Mouse (Mus musculus) midbrain, embryonic 14.5 days (tissue): Measurements from ENCODE around the gene Rora. TPM values are rescaled to one million over a fixed set of nuclear protein-coding genes. Genes with fewer than 3 reads are reported as not detected.

Experiments
- ATAC-seq: fragments of 200-750 bp; cut with Nextera tagmentation; 2 replicates; pipeline ENCODE4 v1.8.0; 2017; ENCODE audit warnings: moderate number of reproducible peaks, moderate library complexity; ENCODE audit not compliant: low FRiP score, low TSS enrichment
- DNase-seq: peaks from one replicate; pipeline ENCODE4 v3.0.0-alpha.2; 2015
- H3K27ac ChIP-seq: fragments of 300-500 bp; sonication (generic); replicated peaks from 2 replicates; pipeline ENCODE4 v1.5.1; 2014; ENCODE audit warnings: mild to moderate bottlenecking, low read depth, low read length, moderate library complexity
- H3K27me3 ChIP-seq: fragments of 300-500 bp; sonication (generic); 2 replicates; pipeline ENCODE4 v1.6.1; 2014; ENCODE audit warnings: low read length, control low read depth, mixed read lengths; ENCODE audit not compliant: control insufficient read depth, insufficient read depth
- H3K36me3 ChIP-seq: fragments of 300-500 bp; sonication (generic); 2 replicates; pipeline ENCODE4 v1.6.1; 2014; ENCODE audit warnings: low read length, control low read depth; ENCODE audit not compliant: control insufficient read depth, insufficient read depth
- H3K4me1 ChIP-seq: fragments of 300-500 bp; sonication (generic); 2 replicates; pipeline ENCODE4 v1.6.1; 2014; ENCODE audit warnings: mild to moderate bottlenecking, antibody characterized with exemption, low read length, control low read depth; ENCODE audit not compliant: control insufficient read depth, insufficient read depth
- H3K4me2 ChIP-seq: fragments of 300-500 bp; sonication (generic); 2 replicates; pipeline ENCODE4 v1.6.1; 2014; ENCODE audit warnings: mild to moderate bottlenecking, low read length, moderate library complexity
- H3K4me3 ChIP-seq: fragments of 300-500 bp; sonication (generic); replicated peaks from 2 replicates; pipeline ENCODE4 v1.5.1; 2014; ENCODE audit warnings: low read depth, low read length
- H3K9ac ChIP-seq: fragments of 300-500 bp; sonication (generic); replicated peaks from 2 replicates; pipeline ENCODE4 v1.6.1; 2014; ENCODE audit warnings: mild to moderate bottlenecking, low read length, moderate library complexity
- H3K9me3 ChIP-seq: fragments of 300-500 bp; sonication (generic); 2 replicates; pipeline ENCODE4 v1.6.1; 2016; ENCODE audit warnings: low read length, control low read depth, mixed read lengths; ENCODE audit not compliant: control insufficient read depth
- WGBS: fragments of 180-500 bp; shearing (Covaris S2); extraction: QIAGEN DNeasy Blood & Tissue Kit; methylation state at CpG from one replicate; pipeline ENCODE4 v1.1.7; 2014; 5-methylcytosine and 5-hydroxymethylcytosine counted together
- polyA plus RNA-seq: library from polyadenylated mRNA; unstranded; fragments of >200 nt; fragmentation: Nextera tagmentation; extraction: Ambion mirVana; gene quantifications from 2 replicates; pipeline ENCODE4 v1.2.1, GENCODE M21; 2014

The Rora gene
- polyA plus RNA-seq: 39.1 and 45.7 TPM in 2 replicates

GRCm38 (mm10) chr9:68653211-68654038 lies at the start of gene Rora:
Rora (plus strand) TSS chr9:68653786.
- Histone ChIP-seq H3K27ac (peak within 1 kb of the TSS; percentile 92), H3K36me3 (no peaks in the 10 kb centered on the region), H3K9me3 (no peaks in the 10 kb centered on the region), H3K4me3 (peak within 1 kb of the TSS; percentile 73), H3K9ac (peak within 1 kb of the TSS; percentile 74), H3K27me3 (no peaks in the 10 kb centered on the region), H3K4me1 (peaks cover 3% of the 10 kb centered on the region), H3K4me2 (peak within 1 kb of the TSS; percentile 79)
- WGBS: under 1% methylated on average over 72 of the region's 72 CpGs
- peak; percentile 76 for ATAC-seq
- DNase-seq: peak; percentile 88

GRCm38 (mm10) chr9:68614006-68614405 lies 39.6 kb upstream of the Rora start:
- DNase-seq (no peak), ATAC-seq (no peak)
- Histone ChIP-seq H3K4me3 (no peak overlapping the region), H3K27me3 (no peaks in the 10 kb centered on the region), H3K9me3 (no peaks in the 10 kb centered on the region), H3K27ac (no peak overlapping the region), H3K4me2 (no peak overlapping the region), H3K4me1 (no peaks in the 10 kb centered on the region), H3K36me3 (no peaks in the 10 kb centered on the region), H3K9ac (no peak overlapping the region)
- 92% methylated on average over 9 of the region's 9 CpGs for WGBS

- Histone ChIP-seq H3K27me3 (no peaks in the 10 kb centered on the region), H3K9me3 (no peaks in the 10 kb centered on the region), H3K4me1 (no peaks in the 10 kb centered on the region), H3K36me3 (no peaks in the 10 kb centered on the region), H3K27ac (no peak overlapping the region), H3K4me3 (no peak overlapping the region), H3K9ac (no peak overlapping the region), H3K4me2 (no peak overlapping the region)
- 9% methylated on average over 4 of the region's 4 CpGs for WGBS
- DNase-seq (no peak), ATAC-seq (no peak)
Observed at GRCm38 (mm10) chr9:68617116-68617515, 36.5 kb upstream of the Rora start.

- 89% methylated on average over 2 of the region's 2 CpGs for WGBS
- DNase-seq: no peak
- Histone ChIP-seq H3K4me2 (no peak overlapping the region), H3K27me3 (no peaks in the 10 kb centered on the region), H3K27ac (no peak overlapping the region), H3K9ac (no peak overlapping the region), H3K4me1 (no peaks in the 10 kb centered on the region), H3K9me3 (no peaks in the 10 kb centered on the region), H3K36me3 (no peaks in the 10 kb centered on the region), H3K4me3 (no peak overlapping the region)
- ATAC-seq: no peak
Observed at GRCm38 (mm10) chr9:68620036-68620435, 33.5 kb upstream of the Rora start.

DNA sequence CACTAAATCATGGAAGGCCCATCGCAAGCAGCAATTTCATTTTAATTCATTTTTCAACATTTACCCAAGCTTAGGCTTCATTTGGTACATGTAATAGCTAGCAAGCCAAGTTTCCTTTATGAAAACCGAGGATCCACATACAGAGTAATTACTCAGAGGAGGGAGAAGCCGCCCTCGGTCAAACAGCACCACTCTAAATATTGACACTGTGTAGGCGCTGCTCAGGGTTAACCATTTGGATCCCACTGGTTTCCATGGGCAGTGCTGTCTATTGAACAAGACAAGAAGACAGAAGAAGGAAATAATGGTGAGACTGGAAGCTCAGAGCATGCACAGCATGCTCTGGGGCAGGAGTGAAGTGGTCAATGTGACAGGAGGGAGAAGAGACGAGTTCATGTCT lies 33.1 kb upstream of the Rora start:
- H3K4me1 ChIP-seq: no peaks in the 10 kb centered on the region
- no peak overlapping the region for H3K9ac ChIP-seq
- no peaks in the 10 kb centered on the region for H3K9me3 ChIP-seq
- WGBS: 84% methylated on average over 6 of the region's 6 CpGs
- H3K27ac ChIP-seq: no peak overlapping the region
- H3K27me3 ChIP-seq: no peaks in the 10 kb centered on the region
- no peak overlapping the region for H3K4me2 ChIP-seq
- ATAC-seq: no peak
- H3K36me3 ChIP-seq: no peaks in the 10 kb centered on the region
- H3K4me3 ChIP-seq: no peak overlapping the region
- DNase-seq: no peak

- Histone ChIP-seq H3K4me2 (no peak overlapping the region), H3K9ac (no peak overlapping the region), H3K27me3 (no peaks in the 10 kb centered on the region), H3K4me3 (no peak overlapping the region), H3K36me3 (no peaks in the 10 kb centered on the region), H3K4me1 (no peaks in the 10 kb centered on the region), H3K27ac (no peak overlapping the region), H3K9me3 (no peaks in the 10 kb centered on the region)
- DNase-seq: no peak
- WGBS: 87% methylated on average over 4 of the region's 4 CpGs
- ATAC-seq: no peak
Observed at GRCm38 (mm10) chr9:68624981-68625380, 28.6 kb upstream of the Rora start.

DNA sequence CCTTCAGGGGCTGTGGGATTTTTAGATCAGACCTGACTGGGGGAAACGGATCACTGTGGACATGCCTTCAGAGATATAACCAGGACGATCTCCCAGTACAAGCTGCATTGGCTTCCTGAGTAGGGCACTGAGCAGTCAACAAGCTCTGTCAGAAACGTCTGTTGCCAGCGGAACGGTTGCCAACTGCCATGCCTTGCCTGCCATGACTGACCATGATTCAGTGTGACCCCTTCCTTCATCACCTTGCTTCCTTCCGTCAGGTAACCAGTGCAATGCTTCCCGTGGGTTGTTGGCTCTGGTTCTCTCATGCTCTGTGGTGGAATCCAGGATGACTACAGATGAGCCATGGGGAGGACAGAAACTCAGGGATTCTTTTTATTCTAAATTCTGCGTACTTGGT lies 16.3 kb upstream of the Rora start:
- Histone ChIP-seq H3K4me3 (no peak overlapping the region), H3K4me1 (no peaks in the 10 kb centered on the region), H3K27ac (no peak overlapping the region), H3K36me3 (no peaks in the 10 kb centered on the region), H3K27me3 (no peaks in the 10 kb centered on the region), H3K9ac (no peak overlapping the region), H3K4me2 (no peak overlapping the region), H3K9me3 (no peaks in the 10 kb centered on the region)
- WGBS: 94% methylated on average over 8 of the region's 8 CpGs
- ATAC-seq: no peak
- no peak for DNase-seq

GRCm38 (mm10) chr9:68641123-68641522 lies 12.5 kb upstream of the Rora start:
- no peak overlapping the region for H3K4me2 ChIP-seq
- H3K27me3 ChIP-seq: no peaks in the 10 kb centered on the region
- H3K9me3 ChIP-seq: no peaks in the 10 kb centered on the region
- no peak overlapping the region for H3K9ac ChIP-seq
- no peak overlapping the region for H3K4me3 ChIP-seq
- DNase-seq (no peak), ATAC-seq (no peak)
- no peak overlapping the region for H3K27ac ChIP-seq
- WGBS: 84% methylated on average over 3 of the region's 3 CpGs
- H3K4me1 ChIP-seq: no peaks in the 10 kb centered on the region
- H3K36me3 ChIP-seq: no peaks in the 10 kb centered on the region

DNA sequence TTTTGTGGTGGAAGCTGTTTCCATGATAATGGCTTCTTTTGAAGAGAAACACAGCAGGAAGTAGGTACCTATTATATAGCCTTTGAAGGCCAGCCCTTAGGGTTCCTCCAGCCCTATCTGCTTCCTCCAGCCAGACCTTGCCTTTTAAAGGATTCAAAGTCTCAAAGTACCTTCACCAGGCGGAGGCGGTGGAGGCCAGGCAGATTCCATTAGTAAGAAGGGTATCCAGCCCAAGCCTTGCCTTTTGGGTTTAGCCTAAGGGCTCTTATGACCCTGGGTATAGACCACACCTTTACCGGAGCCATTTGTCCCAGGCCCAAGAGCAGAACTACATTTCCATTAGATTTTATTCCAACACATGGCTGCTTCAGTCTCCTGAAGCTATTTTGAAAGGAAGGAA lies 5.5 kb upstream of the Rora start:
- H3K4me1 ChIP-seq: no peaks in the 10 kb centered on the region
- no peaks in the 10 kb centered on the region for H3K9me3 ChIP-seq
- H3K4me2 ChIP-seq: no peak overlapping the region
- 81% methylated on average over 3 of the region's 3 CpGs for WGBS
- H3K4me3 ChIP-seq: no peak overlapping the region
- DNase-seq (no peak), ATAC-seq (no peak)
- H3K36me3 ChIP-seq: no peaks in the 10 kb centered on the region
- no peak overlapping the region for H3K27ac ChIP-seq
- no peak overlapping the region for H3K9ac ChIP-seq
- H3K27me3 ChIP-seq: no peaks in the 10 kb centered on the region
